Mouse (Mus musculus) WW6 (cell line): ENCODE data around the gene Gpam.

Experiments
- DNase-seq: peaks from one replicate; pipeline ENCODE4 v3.0.0-alpha.2; 2013; ENCODE audit warnings: low read depth, low spot score

Gpam gene

GRCm38 (mm10) chr19:55139301-55139700 is 12.3 kb upstream of the Gpam start:
- no peak for DNase-seq

GRCm38 (mm10) chr19:55138506-55138905 is 11.5 kb upstream of the Gpam start:
- no peak for DNase-seq

GRCm38 (mm10) chr19:55137884-55138283 is 10.8 kb upstream of the Gpam start:
- no peak for DNase-seq

GRCm38 (mm10) chr19:55136693-55137427 is 9.8 kb upstream of the Gpam start:
- no peak for DNase-seq

- DNase-seq: no peak
Observed at GRCm38 (mm10) chr19:55135918-55136317, 8.9 kb upstream of the Gpam start.

- no peak for DNase-seq
Observed at GRCm38 (mm10) chr19:55134521-55134920, 7.5 kb upstream of the Gpam start.

- no peak for DNase-seq
Observed at GRCm38 (mm10) chr19:55132476-55132875, 5.4 kb upstream of the Gpam start.

GRCm38 (mm10) chr19:55131747-55132146 is 4.7 kb upstream of the Gpam start:
- no peak for DNase-seq

- DNase-seq: no peak
Observed at GRCm38 (mm10) chr19:55128469-55128868, 1.4 kb upstream of the Gpam start.

- no peak for DNase-seq
Observed at GRCm38 (mm10) chr19:55125456-55125855, 1.6 kb downstream of the Gpam start.

- no peak for DNase-seq
Observed at GRCm38 (mm10) chr19:55123001-55123536, 4.0 kb downstream of the Gpam start.

GRCm38 (mm10) chr19:55122351-55122980 is 4.6 kb downstream of the Gpam start:
- no peak for DNase-seq

GRCm38 (mm10) chr19:55121836-55122235 is 5.2 kb downstream of the Gpam start:
- DNase-seq: no peak

- DNase-seq: no peak
Observed at GRCm38 (mm10) chr19:55120518-55121244, 6.4 kb downstream of the Gpam start.

GRCm38 (mm10) chr19:55119541-55119940 is 7.5 kb downstream of the Gpam start:
- no peak for DNase-seq

- no peak for DNase-seq
Observed at GRCm38 (mm10) chr19:55117991-55118390, 9.0 kb downstream of the Gpam start.

GRCm38 (mm10) chr19:55117059-55117815 is 9.8 kb downstream of the Gpam start:
- no peak for DNase-seq

GRCm38 (mm10) chr19:55115532-55115931 is 11.5 kb downstream of the Gpam start:
- no peak for DNase-seq

- DNase-seq: no peak
Observed at GRCm38 (mm10) chr19:55114825-55115395, 12.1 kb downstream of the Gpam start.

GRCm38 (mm10) chr19:55107896-55108295 is 19.1 kb downstream of the Gpam start:
- no peak for DNase-seq

- DNase-seq: no peak
Observed at GRCm38 (mm10) chr19:55105969-55106368, 21.1 kb downstream of the Gpam start.
